Mouse (Mus musculus): ENCODE data around the gene Chic2. TPM values are rescaled to one million over a fixed set of nuclear protein-coding genes. Genes with fewer than 3 reads are reported as not detected.

Chic2 gene
- polyA plus RNA-seq, 1 experiment from 2014 or later = 39.0 TPM

GRCm38 (mm10) chr5:75002109-75002508, 42.5 kb downstream of the Chic2 start:
- 87% methylated on average over 3 of the region's 3 CpGs for WGBS
- Histone ChIP-seq H3K9ac (no peak overlapping the region), H3K9me3 (no peaks in the 10 kb centered on the region), H3K4me2 (no peak overlapping the region), H3K36me3 (peaks cover 17% of the 10 kb centered on the region), H3K4me3 (no peak overlapping the region), H3K27me3 (peaks cover 62% of the 10 kb centered on the region), H3K4me1 (replicated peaks) (no peaks in the 10 kb centered on the region), H3K27ac (no peak overlapping the region)
- no peak for ATAC-seq (ENCODE audit: low FRiP score)

DNA sequence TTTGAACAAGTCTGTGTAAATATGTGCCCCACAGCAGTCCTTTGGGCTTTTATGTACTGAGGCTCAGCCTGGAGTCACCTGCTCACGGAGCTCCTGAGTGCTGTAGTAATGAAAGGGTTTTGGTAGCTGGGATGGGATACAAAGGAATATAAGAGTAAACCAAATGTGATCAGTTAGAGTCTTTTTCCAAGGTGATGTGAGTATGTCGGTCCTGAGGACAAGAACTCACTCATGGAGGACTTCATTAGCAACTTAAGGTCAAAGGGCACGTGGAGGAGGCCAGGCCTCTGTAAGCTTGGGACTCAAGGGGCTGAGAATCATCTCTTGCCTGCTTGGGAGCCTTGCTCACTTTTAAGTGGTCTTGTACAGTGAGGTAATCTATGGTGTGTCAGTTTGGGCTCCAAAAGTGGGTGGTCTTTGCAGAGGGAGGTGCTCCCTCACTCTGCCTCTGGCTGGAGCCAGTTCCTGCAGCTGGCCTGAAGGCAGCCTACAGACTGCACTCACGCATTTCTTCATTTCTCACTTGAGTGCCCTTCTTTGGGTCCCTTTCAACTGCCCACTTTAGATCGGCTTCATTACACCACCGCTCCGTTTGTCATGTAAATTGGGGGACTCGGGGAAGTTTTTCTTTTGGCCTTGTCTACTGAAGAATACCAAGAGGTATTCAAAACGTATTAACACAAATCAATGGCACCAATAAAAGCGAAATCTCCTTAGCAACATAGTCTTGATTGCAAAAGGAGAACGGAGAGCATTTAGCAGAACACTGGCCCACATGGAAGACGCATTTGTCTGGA, 45.7 kb downstream of the Chic2 start:
- Histone ChIP-seq H3K36me3 (peaks cover 26% of the 10 kb centered on the region), H3K27ac (no peak overlapping the region), H3K27me3 (peaks cover 60% of the 10 kb centered on the region), H3K9ac (no peak overlapping the region), H3K9me3 (no peaks in the 10 kb centered on the region), H3K4me3 (no peak overlapping the region), H3K4me2 (no peak overlapping the region), H3K4me1 (replicated peaks) (0 out of 2 replicates have a peak, but pooled peaks cover 2% of the 10 kb centered on the region)
- 18% methylated on average over 12 of the region's 12 CpGs for WGBS
- peak; percentile 85 for ATAC-seq (ENCODE audit: low FRiP score)

GRCm38 (mm10) chr5:74994947-74995346, 49.6 kb downstream of the Chic2 start:
- Histone ChIP-seq H3K9ac (no peak overlapping the region), H3K4me1 (replicated peaks) (0 out of 2 replicates have a peak, but pooled peaks cover 2% of the 10 kb centered on the region), H3K27ac (no peak overlapping the region), H3K36me3 (peaks cover 25% of the 10 kb centered on the region), H3K4me3 (no peak overlapping the region), H3K4me2 (no peak overlapping the region), H3K27me3 (peaks cover 27% of the 10 kb centered on the region), H3K9me3 (peaks cover 20% of the 10 kb centered on the region)
- WGBS = 55% methylated on average over 8 of the region's 8 CpGs
- no peak for ATAC-seq (ENCODE audit: low FRiP score)

- ATAC-seq (ENCODE audit: low FRiP score) = no peak
- Histone ChIP-seq H3K36me3 (no peaks in the 10 kb centered on the region), H3K4me3 (no peak overlapping the region), H3K4me2 (no peak overlapping the region), H3K4me1 (replicated peaks) (peaks cover 30% of the 10 kb centered on the region), H3K9me3 (no peaks in the 10 kb centered on the region), H3K27me3 (peaks cover 68% of the 10 kb centered on the region), H3K9ac (no peak overlapping the region), H3K27ac (no peak overlapping the region)
- WGBS = 39% methylated on average over 5 of the region's 5 CpGs
Observed at GRCm38 (mm10) chr5:74984101-74984500, 60.5 kb downstream of the Chic2 start.

- Histone ChIP-seq H3K36me3 (no peaks in the 10 kb centered on the region), H3K4me3 (no peak overlapping the region), H3K9ac (no peak overlapping the region), H3K27me3 (peaks cover 87% of the 10 kb centered on the region), H3K4me1 (replicated peaks) (peaks cover 30% of the 10 kb centered on the region), H3K4me2 (no peak overlapping the region; the same call in 1 of the 2 replicates), H3K27ac (no peak overlapping the region), H3K9me3 (no peaks in the 10 kb centered on the region)
- 60% methylated on average over 4 of the region's 4 CpGs for WGBS
- no peak for ATAC-seq (ENCODE audit: low FRiP score)
Observed at GRCm38 (mm10) chr5:74980574-74980973, 64.0 kb downstream of the Chic2 start.

GRCm38 (mm10) chr5:74980154-74980553, 64.4 kb downstream of the Chic2 start:
- WGBS = 11% methylated on average over 7 of the region's 7 CpGs
- peak overlapping the region; percentile 19; the same call in 1 of the 2 replicates for H3K4me2 ChIP-seq
- no peaks in the 10 kb centered on the region for H3K36me3 ChIP-seq
- H3K27ac ChIP-seq = 0 out of 2 replicates have a peak overlapping the region, but pooled peaks have one; percentile 18
- H3K9me3 ChIP-seq = no peaks in the 10 kb centered on the region
- peaks cover 86% of the 10 kb centered on the region for H3K27me3 ChIP-seq
- no peak overlapping the region for H3K4me3 ChIP-seq
- H3K9ac ChIP-seq = no peak overlapping the region
- peaks cover 30% of the 10 kb centered on the region for H3K4me1 ChIP-seq (replicated peaks)
- no peak for ATAC-seq (ENCODE audit: low FRiP score)

DNA sequence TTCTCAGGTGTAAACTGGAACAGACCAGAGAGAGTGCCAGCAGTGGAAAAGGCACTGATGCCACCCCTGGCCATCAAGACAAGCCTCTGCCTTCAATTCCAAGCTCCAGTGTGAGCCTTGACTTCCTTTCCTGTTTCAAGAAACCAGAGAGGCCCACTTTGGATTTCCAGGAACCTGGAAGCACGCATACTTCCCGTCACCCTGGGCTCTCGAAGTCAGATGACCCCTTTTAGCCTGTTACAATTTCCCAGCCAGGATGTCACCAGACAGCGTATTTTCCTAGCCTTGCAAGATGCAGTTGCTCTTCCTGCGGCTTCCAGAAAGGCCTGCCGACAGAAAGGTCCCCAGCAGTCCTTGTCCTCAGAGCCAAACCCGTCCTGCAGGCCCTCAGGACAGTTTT, 65.0 kb downstream of the Chic2 start:
- H3K4me2 ChIP-seq = no peak overlapping the region
- 0 out of 2 replicates have a peak overlapping the region, but pooled peaks have one; percentile 18 for H3K27ac ChIP-seq
- 37% methylated on average over 7 of the region's 7 CpGs for WGBS
- no peak overlapping the region for H3K9ac ChIP-seq
- no peaks in the 10 kb centered on the region for H3K9me3 ChIP-seq
- H3K36me3 ChIP-seq = no peaks in the 10 kb centered on the region
- no peak for ATAC-seq (ENCODE audit: low FRiP score)
- H3K27me3 ChIP-seq = peaks cover 86% of the 10 kb centered on the region
- peaks cover 36% of the 10 kb centered on the region for H3K4me1 ChIP-seq (replicated peaks)
- no peak overlapping the region for H3K4me3 ChIP-seq

DNA sequence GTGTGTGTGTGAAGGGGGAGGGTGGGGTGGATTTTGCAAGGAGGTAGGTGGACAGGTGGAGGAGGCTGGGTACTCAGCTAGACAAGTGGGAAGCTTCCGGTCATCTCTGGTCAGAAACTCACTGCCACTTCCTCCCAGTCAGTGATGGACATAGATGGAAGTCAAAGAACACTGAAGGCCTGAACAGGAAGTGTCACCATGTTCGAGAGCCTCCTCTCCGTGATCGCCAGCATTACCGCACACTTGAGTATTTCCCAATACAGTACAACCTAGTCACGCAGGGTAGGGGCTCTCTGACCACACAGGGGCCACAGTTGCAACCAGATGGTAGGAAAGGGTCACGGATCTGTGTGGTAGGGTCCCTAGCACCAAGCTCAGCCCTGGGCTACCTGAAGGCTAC, 69.1 kb downstream of the Chic2 start:
- Histone ChIP-seq H3K27ac (no peak overlapping the region), H3K27me3 (peaks cover 81% of the 10 kb centered on the region)
- ATAC-seq (ENCODE audit: low FRiP score) = no peak

DNA sequence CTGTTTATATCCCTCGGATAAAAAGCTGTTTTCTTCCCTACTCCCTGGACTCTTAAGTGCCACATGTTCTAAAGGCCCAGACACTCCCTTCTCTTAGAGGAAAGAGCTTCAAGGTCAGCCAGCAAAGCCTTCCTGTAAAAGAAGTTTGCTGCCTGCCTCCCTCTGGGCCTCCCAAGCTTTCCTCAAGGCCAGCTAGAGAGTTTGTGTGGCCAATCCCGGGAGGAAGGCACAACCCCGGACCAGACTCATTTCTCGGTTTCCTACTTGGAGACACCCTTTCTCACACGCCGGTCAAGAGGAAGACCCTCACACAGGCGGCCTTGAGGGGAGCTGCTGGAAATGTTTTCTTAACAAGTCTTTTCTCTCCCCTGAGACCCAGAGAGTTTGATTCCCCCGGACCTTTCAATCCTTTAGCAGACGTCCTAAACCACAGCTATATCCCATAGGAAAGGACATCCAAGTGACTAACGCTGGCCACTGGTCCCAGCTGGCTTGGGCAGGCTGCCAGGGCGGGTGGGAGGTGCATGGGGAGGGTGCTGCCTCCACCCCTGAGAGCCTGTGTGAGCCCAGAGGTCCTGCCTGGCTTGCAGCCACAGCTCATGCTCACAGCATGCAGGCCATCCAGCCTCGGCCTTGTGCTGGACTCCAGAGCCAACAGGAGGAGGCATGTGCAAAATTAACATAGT, 69.7 kb downstream of the Chic2 start:
- ATAC-seq (ENCODE audit: low FRiP score) = no peak
- H3K4me2 ChIP-seq = no peak overlapping the region
- peaks cover 82% of the 10 kb centered on the region for H3K27me3 ChIP-seq
- H3K36me3 ChIP-seq = no peaks in the 10 kb centered on the region
- H3K4me3 ChIP-seq = no peak overlapping the region
- H3K9ac ChIP-seq = no peak overlapping the region
- WGBS = 46% methylated on average over 12 of the region's 12 CpGs
- no peaks in the 10 kb centered on the region for H3K9me3 ChIP-seq
- no peak overlapping the region for H3K27ac ChIP-seq
- peaks cover 15% of the 10 kb centered on the region for H3K4me1 ChIP-seq (replicated peaks)

More for the DNA sequence above, 69.1 kb downstream of the Chic2 start:
- Histone ChIP-seq H3K9me3 (no peaks in the 10 kb centered on the region), H3K9ac (no peak overlapping the region), H3K4me1 (replicated peaks) (peaks cover 22% of the 10 kb centered on the region), H3K36me3 (no peaks in the 10 kb centered on the region), H3K4me3 (no peak overlapping the region), H3K4me2 (no peak overlapping the region)
- WGBS = 92% methylated on average over 7 of the region's 7 CpGs

DNA sequence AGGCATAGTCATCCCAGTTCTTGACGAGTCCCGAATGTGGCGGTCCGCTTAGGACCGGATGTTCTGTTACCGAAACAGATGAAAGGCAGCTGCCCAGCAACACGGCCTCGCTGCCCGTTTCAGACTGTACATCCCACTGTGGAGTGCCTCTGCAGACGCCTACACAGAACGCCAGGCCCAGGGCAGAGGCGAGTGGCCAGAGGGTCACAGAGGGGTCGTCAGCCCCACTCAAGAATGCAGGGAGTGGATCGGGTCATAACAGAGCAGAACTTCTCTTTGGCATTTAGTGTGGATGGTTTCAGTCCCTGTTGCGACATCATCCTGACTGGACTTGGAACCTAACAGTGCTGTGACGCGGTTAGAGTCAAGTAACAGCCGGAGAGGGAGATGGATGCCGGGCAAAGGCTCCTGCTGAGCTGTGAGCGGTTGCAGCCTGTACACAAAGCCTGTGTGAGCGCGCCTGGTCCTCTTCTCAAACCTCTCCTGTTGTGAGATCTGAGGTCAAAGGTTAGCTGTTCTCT, 70.5 kb downstream of the Chic2 start:
- Histone ChIP-seq H3K4me2 (no peak overlapping the region), H3K4me3 (no peak overlapping the region), H3K9me3 (no peaks in the 10 kb centered on the region), H3K9ac (no peak overlapping the region), H3K27ac (no peak overlapping the region), H3K27me3 (peaks cover 75% of the 10 kb centered on the region), H3K36me3 (no peaks in the 10 kb centered on the region), H3K4me1 (replicated peaks) (peaks cover 9% of the 10 kb centered on the region)
- WGBS = 40% methylated on average over 22 of the region's 22 CpGs
- no peak for ATAC-seq (ENCODE audit: low FRiP score)

DNA sequence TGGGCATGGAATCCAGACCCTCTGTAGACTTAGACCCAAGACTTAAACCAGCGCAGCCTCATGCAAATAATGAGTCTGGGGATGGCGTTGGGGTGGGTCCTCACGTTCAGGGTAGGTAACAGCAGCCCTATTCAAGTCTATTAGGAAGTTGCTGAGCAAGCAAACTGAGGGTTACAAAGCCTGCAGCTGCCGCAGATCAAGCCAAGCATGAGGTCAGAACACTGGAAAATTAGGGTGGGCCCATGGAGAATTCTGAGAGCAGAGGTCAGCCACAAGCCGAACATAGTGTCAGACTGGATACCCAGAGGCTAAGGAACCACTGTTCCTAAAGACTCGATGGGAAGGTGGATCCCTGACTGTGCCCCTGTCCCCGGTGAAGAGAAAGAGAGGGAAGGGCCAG, 73.2 kb downstream of the Chic2 start:
- Histone ChIP-seq H3K27ac (no peak overlapping the region), H3K4me2 (no peak overlapping the region), H3K27me3 (peaks cover 53% of the 10 kb centered on the region), H3K36me3 (no peaks in the 10 kb centered on the region), H3K9me3 (no peaks in the 10 kb centered on the region), H3K4me3 (no peak overlapping the region), H3K9ac (no peak overlapping the region), H3K4me1 (replicated peaks) (peaks cover 16% of the 10 kb centered on the region)
- 51% methylated on average over 7 of the region's 7 CpGs for WGBS
- no peak for ATAC-seq (ENCODE audit: low FRiP score)

GRCm38 (mm10) chr5:74969341-74969740, 75.2 kb downstream of the Chic2 start:
- Histone ChIP-seq H3K4me3 (no peak overlapping the region), H3K36me3 (no peaks in the 10 kb centered on the region), H3K4me1 (replicated peaks) (peaks cover 10% of the 10 kb centered on the region), H3K27me3 (peaks cover 53% of the 10 kb centered on the region), H3K27ac (no peak overlapping the region), H3K4me2 (no peak overlapping the region), H3K9me3 (no peaks in the 10 kb centered on the region), H3K9ac (no peak overlapping the region)
- 92% methylated on average over 6 of the region's 6 CpGs for WGBS
- ATAC-seq (ENCODE audit: low FRiP score) = no peak
